Mouse (Mus musculus) erythroblast, adult 5-6 weeks (primary cell): ENCODE measurements at regions not wholly inside any gene's neighbourhood (a gene's known extent, or its start where the extent isn't known, plus 50 kb on each side); places are given as distances from the start of the nearest gene placed in this dataset.

Experiments
- ATAC-seq: replicated peaks from 2 replicates; pipeline ENCODE4 v1.8.0; 2016; ENCODE audit warnings: moderate number of reproducible peaks, mild to moderate bottlenecking, moderate TSS enrichment, inconsistent platforms; ENCODE audit not compliant: poor library complexity, low FRiP score, severe bottlenecking

DNA sequence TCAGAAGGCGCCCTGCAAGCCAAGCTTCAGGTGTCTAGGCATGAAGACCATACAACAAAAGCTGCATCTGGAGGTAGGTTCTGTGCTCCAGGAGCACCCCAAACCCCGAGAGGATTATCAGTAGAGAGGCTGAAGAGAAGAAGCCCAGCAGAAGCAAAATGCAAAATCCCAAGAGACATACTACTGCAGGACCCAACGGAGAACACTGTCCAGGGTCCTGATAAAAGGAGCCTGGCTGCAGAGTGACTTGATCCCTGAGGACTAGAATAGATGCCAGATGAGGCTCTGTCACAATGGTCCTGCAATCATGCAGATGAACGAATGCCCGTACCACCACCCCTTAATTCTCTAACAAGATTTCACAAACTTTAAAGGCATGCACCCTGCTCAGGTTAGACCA, 455.0 kb upstream of the Kdm8 start:
- no peak for ATAC-seq

DNA sequence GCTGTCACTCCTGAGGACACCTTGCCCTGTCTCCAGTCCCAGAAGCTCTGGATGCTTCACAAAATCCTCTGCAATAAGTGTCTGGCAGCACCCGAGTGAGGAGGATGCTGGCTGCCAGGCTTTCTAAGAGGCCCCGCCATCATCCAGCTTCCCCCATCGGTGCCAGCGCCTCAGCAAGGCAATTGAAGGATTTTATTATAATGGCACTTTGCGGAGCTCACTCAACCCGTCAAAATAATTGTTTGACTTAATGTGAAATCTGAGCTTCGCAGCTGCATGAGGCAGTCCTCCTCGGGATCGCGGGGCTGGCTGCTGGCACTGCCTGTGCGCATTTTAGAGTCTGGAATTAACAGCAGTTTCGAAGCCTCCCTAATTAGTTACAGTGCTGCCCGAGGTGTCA, 453.8 kb upstream of the Kdm8 start:
- ATAC-seq = no peak

DNA sequence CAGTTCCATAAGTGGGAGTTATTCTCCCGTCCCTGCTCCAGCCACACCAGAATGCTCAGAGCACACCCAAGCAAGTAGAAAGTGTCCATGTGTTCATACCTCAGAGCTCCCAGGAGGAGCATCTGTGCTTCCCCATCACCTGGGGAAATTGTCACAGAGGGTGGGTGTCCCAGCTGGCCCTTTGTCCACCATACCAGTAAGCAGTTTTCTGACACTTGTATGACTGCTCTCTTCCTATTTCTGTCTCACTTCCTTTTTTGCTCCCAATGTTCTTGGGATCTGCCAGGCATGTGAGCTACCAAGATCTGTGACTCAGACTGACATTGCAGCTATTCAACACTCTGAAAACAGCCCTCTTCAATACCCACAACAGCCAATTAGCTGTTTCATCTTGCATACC, 447.9 kb upstream of the Kdm8 start:
- ATAC-seq = no peak

DNA sequence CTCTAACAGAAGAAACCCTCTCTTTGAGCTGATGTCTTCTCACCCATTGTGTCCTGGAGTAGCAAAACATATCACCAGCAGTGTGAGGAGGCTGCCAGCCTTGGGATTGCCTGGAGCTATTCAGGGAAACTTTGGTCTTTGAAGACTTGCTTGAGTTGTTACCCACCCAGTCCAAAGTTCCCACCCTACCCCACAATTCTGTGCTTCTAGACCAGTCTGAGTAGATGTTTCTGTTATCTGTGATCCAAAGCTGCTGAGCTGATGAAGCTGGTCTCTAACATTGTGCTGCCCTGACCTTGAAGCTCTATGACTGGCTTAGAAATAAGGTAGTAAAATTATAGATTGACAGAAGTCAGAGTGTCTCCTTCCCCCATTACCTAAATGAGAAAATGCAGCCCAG, 443.8 kb upstream of the Kdm8 start:
- no peak for ATAC-seq

DNA sequence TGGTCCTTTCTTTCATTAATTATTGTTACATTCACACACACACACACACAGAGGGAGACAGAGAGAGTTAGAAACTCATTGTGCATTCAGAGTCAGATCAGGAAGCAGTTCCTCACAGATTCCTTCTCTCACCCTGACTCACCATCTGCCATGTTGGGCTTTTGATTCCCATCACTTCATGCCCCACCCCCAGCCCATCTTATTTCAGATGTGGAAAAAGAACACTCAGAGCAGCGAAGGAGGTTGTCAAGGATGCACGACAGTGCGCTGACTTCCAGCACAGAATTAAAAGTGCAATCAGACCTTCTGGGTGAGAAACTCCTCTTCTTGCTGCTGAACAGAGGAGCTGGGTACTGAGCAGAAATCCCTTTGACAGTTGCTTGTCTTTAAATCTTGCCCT, 438.8 kb upstream of the Kdm8 start:
- no peak for ATAC-seq

DNA sequence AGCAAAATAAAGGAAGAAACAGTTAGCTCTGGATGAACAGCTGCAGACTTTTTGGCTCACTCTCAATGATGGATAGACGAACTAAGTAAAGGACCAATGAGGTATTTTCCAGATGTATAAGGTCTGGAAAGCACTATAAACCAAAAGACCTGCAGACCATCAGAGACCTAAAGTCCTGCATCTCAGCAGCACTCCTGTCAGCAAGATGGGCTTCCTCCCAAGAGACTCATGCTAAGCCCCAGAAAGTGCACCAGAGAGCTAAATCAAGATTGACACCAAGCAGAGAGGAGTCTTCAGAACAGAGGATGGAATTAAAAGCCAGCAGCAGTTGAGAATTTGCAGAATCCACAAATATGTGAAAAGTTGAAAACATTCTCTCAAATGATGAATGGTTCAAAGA, 425.2 kb upstream of the Kdm8 start:
- no peak for ATAC-seq

DNA sequence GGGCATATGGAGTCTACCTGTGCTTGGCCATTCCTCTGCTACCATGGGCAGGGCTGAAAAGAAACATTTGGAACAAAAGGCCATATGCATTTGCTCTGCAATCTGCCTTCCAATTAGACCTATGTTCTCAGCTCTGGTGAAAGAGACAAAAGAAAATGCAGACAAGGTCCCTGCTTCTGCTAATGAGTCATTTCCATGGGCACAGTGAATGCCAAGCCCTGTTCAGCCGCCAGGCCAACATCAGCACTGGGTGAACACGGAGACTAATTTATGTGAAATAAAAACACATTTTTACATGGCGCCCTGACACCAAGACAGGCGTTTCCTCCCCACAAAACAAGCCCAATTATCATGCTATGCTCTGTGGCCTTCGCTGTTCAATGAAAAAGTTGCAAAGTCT, 419.5 kb upstream of the Kdm8 start:
- no peak for ATAC-seq

DNA sequence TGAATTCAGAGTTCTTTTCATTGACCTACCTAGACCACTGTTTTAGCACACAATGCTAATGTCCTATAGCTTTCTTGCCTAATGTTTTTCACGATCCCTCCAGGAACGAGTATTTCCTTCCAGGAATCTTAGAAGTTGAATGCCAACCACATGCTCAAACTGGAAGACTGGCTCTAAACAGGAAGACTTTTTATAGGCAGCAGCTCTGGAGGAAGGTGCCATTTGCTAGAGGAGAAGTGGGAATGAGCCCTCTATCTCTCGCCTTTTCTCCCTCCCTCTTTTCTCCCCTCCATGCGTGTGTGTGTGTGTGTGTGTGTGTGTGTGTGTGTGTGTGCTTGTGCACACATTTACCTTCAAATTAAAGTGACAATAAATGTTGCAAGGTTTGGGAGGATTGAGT, 410.7 kb upstream of the Kdm8 start:
- ATAC-seq = no peak

DNA sequence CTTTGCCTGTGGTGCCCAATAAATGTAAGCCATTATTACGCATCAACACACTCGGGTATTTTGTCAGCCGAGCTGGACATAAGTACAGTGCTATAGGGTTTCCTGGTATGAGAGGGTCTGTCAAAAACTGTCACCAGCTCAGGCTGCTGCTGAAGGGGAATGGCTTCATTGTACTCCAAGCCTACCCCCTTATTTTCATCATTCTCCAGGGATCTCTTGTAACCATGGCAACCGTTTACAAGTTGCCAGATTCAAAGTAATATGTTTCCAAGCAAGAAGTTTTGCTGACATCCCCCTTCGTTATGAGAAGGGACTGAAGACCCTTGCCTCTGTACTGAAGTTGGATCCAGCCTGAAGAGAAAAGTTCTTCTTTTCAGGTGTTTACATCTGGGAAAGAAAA, 410.3 kb upstream of the Kdm8 start:
- no peak for ATAC-seq

DNA sequence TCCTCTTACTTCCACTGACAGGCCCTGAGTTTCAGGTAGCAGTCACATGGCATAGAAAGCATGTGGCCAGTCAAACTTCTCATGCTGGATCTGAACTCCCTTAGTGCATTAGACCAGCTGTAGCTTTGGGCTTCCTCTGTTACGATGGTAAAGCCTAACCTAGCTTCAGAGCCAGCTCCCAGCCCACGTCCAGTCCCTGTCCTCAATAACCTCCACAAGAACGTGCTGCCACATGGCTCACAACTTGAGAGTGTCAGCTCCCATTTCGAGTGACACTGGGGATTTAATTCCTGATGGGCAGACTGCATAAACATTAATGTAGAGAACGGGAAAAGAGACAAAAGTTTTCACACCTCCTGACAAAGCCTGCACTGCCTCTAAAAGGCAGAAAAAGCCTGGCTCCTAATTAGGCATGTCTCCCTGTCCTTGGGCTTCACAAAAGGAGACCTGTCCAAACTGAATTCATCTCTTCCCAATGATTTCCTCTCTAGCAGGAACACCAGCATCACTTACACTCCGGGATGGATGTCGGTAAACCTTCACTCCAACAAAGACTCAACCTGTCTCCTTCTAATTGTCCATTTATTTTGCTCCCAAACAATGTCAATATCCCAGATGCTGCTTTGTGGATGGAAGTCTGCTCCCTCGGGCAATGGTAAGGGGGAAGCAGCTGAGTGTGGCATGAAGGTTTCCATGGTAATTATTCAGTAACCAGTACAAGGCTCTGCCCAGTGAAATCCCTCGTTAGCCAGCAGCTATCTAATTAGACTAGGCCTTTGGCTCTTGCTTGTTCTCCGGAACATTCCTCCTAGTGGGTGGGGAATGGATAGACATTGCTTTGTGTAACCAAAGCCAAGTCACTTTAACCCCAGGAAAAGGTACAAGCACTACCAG, 408.1 kb upstream of the Kdm8 start:
- ATAC-seq = no peak

DNA sequence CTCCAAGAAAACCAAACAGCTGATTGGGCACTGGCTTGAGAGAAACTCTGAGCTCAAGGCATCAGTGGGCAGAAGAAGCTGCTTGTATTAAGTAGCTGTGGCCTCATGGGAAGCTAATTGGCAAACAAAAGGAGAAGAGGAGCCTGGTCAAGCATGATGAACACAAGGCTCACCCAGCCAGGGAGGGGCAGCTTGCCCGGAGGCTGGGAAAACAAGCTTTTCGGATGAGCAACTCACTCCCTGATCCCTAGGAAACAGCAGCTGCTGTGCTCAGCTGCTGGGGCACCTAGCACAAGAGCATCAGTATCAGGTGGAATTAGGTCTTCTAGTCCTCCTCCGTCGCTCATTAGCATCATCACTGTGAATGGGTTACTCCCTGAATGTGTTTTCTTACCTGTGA, 405.6 kb upstream of the Kdm8 start:
- ATAC-seq = no peak

DNA sequence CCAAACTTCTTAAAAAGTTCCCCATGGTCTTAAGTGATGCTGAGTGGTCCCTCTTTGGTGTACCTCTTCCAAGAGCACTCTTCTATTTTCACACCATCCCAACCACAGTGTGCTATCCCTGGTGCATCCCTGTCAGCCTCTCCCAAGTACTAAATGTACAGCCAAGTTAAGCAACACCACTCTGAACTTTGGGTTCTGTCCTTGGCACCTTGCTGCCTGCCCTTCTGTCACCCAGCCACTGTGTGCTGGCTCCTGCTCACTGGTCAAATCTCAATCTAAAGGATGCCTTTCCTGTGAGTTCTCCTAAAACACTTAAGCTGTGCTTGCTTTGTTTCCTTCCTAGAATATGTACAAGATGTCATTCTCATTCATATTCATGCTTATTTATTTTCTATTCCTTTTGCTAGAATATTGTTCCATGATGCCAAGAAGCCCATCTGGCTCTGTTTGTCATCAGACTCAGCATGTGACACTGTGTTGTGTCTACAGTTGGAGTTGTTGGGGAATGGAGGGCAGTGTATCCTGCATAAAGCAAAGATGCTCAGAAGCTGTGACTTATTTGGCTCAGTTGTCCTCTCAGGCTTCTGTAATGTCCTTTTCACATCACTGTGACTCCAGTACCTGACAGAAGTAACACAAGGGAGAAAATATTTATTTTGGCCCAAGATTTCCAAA, 388.4 kb upstream of the Kdm8 start:
- ATAC-seq = no peak

DNA sequence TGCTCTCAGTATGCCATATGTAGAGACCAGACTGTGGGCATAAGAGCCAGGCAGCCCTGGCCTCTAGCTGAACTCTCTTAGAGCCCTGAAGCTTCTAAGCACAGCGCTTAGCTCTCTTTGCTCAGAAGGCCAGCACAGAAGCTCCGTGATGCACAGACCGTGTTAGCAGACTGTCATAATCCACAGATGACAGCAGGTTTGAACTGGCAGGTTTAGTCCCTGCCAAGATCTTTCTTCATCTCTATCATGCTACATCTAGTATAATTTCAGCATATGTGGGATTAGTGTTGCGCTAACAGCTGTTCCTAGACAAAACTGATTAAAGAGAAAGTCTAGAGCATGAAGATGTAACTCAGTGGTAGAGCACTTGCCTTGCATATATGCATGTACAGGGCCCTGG, 342.0 kb upstream of the Kdm8 start:
- no peak for ATAC-seq

DNA sequence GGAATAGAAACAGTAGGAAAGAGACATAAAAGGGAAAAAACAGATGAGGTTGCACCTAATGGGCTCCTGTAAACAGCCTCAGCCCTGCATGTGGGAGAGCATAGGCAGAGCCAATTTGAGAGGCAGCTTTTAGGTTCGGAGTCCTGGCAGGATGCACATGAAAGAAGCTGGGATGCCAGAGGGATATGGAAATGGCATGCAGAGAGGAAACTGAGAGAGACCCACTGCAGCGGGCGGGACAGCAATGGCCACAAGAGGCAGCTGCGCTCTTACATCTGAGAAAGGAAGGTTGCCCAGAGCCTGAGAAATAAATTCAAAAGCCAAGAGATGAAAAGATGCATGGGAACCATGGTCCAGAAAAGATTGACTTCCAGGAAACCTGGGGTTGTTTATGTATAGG, 340.5 kb upstream of the Kdm8 start:
- ATAC-seq = no peak

DNA sequence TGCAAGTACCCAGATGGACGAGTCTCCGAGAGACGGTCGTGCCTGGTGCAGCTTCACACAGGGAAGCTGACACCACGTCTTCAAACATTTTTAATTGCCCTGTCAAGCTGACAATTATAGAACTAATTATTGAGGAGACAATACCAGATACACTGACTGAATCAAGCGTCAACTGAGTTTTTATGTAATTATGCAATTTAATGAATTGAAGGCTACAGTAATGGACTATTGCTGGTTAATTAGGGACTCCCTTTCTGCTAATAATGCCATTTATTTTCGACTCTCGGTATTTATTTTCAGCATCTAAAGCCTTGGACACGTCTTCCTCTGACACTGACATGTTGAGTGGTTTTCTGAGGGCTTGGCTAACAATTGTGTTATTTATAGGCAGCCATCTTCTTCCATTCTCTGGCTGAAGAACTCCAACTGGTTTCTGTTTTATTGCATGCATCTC, 331.6 kb upstream of the Kdm8 start:
- no peak for ATAC-seq

DNA sequence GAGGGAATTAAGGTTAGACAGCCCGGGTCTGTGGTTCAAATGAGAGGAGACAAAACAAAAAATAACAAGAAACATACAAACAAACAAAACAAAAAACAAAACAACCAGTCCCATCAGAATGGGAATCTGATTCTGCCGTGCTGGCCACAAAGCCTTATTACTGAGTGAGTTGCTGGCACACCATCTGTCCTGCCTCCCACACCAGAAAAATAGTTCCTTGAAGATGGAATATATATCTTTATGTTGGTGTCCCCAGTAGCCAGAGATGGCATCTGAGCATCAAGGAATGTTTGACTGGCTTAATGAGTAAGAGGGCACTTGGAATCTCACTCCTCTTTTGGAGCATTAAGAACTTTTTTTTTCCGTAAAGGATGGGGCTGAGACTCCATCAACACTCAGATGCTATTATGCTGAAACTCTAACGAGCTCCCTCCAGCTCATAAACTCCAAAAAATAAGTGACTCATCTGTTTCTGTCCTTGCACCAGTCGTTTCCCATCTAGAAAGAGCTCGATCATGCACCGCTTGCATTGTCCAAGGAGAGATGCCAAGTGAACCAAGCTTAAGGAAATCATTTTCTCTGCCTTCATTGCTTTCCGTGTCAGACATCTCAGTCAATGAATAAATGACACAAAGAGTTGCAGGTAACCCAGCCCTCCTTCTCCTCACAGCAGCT, 329.0 kb upstream of the Kdm8 start:
- ATAC-seq = no peak

DNA sequence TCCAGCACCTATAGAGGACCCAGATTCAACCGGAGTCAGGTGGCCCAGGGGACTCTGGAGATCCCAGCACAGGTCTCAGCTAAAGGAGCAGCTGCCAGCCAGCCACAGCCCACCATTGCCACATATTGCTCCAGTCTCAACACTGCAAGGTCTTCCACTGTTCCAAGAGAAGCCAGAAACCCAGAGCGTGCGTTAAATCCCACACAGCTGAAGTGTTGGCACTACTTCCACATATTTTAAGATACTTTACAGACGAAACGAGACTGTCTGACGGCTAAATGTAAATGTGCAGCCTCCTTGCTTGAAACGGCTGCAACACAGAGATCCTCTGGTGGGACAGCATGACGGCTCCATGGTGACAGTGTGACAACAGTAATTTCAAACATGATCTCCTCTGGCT, 327.3 kb upstream of the Kdm8 start:
- no peak for ATAC-seq

DNA sequence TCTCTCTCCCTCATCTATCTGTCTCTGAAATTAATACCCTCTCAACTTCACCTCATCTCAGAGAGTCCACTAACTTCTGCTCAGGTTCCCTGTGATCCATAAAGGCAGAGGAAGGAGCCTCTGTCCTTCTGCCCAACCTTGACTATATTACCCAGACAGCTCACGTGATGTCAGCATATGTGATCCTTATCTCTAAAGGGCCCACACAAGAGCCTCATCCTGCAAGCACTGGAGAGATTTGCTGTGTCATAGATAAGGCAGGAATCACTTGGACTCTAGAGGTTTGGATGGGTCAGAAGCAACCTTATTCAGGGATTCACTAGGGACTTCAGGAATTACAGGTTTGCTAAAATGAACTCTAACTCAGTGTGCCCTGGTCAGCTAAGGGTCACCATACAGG, 315.3 kb upstream of the Kdm8 start:
- no peak for ATAC-seq

DNA sequence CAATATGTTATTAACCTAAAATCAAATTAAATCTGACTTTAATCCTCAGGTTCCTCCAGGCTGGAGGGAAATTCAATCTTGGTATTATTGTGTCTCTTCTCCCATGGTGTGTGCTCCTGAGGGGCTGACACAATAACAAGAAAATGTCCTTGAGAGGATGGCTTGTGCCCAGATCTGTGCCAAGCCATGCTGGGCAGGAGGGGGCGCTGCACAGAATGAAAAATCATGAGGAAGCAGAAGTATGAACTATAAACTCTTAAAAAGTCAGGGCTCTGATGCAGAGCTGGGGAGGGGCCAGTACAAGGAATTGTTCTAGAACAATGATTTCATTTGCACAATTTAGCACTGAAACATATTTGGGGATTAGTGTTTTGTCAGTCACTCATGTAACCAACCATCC, 312.5 kb upstream of the Kdm8 start:
- no peak for ATAC-seq

DNA sequence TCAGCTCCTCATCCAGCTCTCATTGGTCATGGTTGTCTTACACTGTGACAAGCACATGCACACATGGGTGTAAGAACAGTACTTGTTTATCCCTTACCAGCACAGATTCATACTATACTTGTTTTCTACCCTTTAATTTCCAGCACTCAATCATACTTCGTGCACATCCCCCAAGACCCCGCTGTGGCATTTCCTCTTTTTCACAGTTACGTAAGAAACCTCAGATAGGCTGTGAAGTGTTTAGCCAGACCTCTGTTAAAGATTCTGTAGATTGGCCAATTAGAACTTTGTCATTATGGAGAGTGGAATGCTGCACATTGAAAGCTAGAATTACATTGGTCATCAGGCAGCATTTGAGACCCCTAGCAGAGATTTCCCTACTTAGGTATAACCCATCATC, 305.9 kb upstream of the Kdm8 start:
- ATAC-seq = no peak

DNA sequence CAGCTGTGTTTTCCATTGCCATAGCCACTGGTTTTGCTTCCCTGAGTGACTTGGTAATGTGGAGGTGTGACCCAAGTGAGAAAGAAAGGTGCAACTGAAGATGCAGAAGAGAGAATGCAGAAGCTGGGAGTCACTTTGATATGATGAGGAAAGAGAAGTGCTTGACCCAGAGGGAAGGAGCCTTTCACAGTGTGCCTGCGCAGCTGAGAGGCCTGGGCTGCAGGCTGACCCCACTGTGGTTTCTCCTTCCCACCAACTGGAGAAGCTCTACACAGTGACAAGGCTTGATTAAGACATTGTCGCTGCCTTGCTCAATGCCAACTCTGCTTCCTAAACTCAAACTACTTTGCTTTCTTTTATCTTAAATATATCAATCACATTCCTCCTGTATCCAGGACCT, 305.3 kb upstream of the Kdm8 start:
- ATAC-seq = no peak
